Mouse (Mus musculus): ENCODE measurements around the gene Spp2.

Gene Spp2

DNA sequence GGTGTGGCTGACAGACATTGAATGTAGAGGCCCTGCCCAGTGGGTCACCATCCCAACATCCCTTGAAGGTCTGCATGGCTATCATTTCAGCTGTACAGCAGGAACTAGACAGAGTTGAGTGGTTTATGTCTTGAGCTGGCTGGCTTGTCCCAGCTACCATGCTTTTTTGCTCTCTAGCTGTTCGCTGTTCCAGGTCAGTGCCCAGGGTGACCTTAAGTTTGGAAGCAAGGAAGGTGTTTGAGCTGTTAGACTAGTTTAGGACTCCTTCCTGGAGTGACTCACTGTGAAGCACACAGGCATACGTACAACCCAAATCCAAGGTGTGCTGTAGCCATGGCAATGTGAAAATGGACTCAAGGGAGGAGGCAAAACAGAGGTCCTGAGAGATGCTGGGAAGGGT, 61.6 kb downstream of the Spp2 start:
- no peak for DNase-seq

DNA sequence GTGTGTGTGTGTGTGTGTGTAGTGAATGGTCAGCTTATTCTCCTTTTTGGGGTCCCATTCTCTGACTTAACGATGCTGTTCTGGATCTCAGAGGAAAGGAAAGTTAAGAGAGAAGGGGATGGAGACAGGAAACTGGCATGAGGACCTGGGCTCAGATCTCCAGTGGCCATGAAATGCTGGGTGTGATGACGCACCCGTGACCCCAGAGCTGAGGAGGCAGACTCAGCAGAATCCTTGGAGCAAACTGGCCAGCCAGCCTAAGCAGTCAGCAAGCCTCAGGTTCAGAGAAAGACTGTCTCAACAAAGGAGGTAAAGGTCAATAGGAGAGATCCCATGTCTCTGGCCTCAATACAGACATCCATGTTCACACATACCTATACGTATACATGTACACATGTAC, 63.0 kb downstream of the Spp2 start:
- DNase-seq: no peak

DNA sequence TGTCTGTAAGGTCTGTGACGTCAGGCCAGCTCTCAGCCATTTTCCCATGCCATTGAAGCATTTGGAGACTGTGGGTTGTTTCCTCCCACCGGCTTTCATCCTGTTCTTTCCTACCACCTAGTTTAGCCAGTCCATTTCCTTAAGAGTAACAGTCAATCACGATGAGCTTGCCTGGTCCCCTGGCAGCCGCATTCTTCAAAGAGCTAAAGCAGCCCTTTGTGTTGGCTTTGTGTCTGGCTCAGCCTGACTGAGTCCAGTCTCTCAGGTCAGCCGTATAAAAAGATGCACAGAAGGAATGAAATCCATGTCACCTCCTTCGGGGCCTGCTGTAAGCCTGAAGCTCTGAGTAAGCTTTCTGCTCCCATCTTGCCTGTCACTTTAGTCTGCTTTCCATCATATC, 65.5 kb downstream of the Spp2 start:
- no peak for DNase-seq

DNA sequence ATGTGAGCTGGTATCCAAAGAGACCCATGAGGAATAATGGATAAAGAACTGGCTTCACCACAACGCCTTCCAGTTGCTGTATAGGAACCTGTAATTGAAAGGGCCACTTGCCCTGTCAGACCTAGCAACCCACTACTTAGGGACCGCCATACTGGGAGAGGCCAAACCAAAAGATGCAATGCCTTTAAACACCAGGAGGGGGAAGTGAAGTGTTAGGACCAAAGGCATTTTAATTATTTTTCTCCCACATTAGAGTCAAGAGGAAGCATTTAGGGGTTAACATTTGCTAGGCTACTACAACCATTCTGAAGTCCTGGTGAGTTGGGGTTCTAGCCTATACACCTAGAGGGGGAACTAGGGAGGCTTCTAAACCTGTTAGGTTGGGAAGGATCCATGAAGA, 67.1 kb downstream of the Spp2 start:
- peak; percentile 22 for DNase-seq

DNA sequence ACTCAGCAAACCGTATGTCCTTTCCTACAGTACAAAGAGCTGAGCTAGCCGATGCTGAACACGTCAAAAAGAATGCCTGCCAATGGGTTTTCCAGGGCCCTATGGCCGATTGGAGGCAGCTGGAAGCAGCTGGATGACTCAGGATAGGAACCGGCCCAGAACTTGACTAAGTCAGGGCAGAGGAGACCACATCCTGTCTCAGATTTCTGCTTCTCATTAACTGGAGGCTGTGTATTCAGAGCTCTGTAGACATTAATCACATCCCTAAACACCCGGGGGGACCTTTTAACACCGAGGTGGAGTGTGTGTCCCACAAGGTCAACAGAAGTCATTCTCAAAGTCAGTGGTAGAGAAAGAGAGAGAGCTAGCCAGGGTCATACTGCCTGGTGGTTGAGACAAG, 67.8 kb downstream of the Spp2 start:
- peak; percentile 82 for DNase-seq

DNA sequence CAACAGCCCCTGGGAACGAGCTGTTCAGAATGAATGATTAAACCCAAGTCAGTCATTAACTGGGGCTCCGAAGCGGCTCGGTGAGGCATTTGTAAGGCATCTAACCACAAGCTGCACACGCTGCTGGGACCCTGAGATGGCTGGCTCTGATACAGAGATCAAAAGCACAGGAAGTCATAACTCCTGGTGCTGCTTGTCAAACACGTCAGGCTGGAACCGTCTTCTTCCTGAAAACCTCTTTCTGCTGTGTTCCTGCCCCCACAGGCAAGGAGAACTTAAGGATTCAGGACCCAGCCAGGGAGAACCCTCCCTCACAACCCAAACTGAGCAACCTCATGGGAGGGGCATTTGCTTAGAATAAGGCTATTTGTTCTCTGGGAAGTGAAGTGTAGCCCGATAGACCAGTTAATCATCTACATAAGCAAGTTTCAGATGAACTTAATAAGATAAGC, 68.8 kb downstream of the Spp2 start:
- peak; percentile 70 for DNase-seq
